Mouse (Mus musculus) forebrain, embryonic 14.5 days (tissue): ENCODE measurements around the gene Bub1b. TPM values are rescaled to one million over a fixed set of nuclear protein-coding genes. Genes with fewer than 3 reads are reported as not detected.
A peak's percentile ranks its signal among the peaks of the same experiment; 100 is the strongest.

ENCODE experiments used
- ATAC-seq: fragments of 200-750 bp; cut with Nextera tagmentation; 2 replicates; pipeline ENCODE4 v1.8.0; 2017; ENCODE audit warnings: mild to moderate bottlenecking, moderate library complexity
- DNase-seq: peaks from one replicate; pipeline ENCODE4 v3.0.0-alpha.2; 2015; ENCODE audit warnings: low spot score
- H3K27ac ChIP-seq: fragments of 300-500 bp; sonication (generic); 2 replicates; pipeline ENCODE4 v1.5.1; 2014; ENCODE audit warnings: low read depth, mild to moderate bottlenecking, control low read depth, low read length, moderate library complexity
- H3K27me3 ChIP-seq: fragments of 300-500 bp; sonication (generic); replicated peaks from 2 replicates; pipeline ENCODE4 v1.6.1; 2014; ENCODE audit warnings: low read length, control low read depth, mixed read lengths; ENCODE audit not compliant: control insufficient read depth, insufficient read depth
- H3K36me3 ChIP-seq: fragments of 300-500 bp; sonication (generic); 2 replicates; pipeline ENCODE4 v1.6.1; 2014; ENCODE audit warnings: low read length, control low read depth; ENCODE audit not compliant: control insufficient read depth, insufficient read depth
- H3K4me1 ChIP-seq: fragments of 300-500 bp; sonication (generic); 2 replicates; pipeline ENCODE4 v1.6.1; 2014; ENCODE audit warnings: antibody characterized with exemption, low read length, control low read depth; ENCODE audit not compliant: control insufficient read depth, insufficient read depth
- H3K4me2 ChIP-seq: fragments of 300-500 bp; sonication (generic); 2 replicates; pipeline ENCODE4 v1.6.1; 2014; ENCODE audit warnings: mild to moderate bottlenecking, control low read depth, low read length
- H3K4me3 ChIP-seq: fragments of 300-500 bp; sonication (generic); 2 replicates; pipeline ENCODE4 v1.5.1; 2014; ENCODE audit warnings: low read depth, low read length, control low read depth
- H3K9ac ChIP-seq: fragments of 300-500 bp; sonication (generic); 2 replicates; pipeline ENCODE4 v1.6.1; 2014; ENCODE audit warnings: mild to moderate bottlenecking, low read length, control low read depth, moderate library complexity
- H3K9me3 ChIP-seq: fragments of 300-500 bp; sonication (generic); replicated peaks from 2 replicates; pipeline ENCODE4 v1.6.1; 2016; ENCODE audit warnings: low read length, control low read depth, mixed read lengths; ENCODE audit not compliant: control insufficient read depth
- WGBS: fragments of 180-500 bp; shearing (Covaris S2); extraction: QIAGEN DNeasy Blood & Tissue Kit; methylation state at CpG from one replicate; pipeline ENCODE4 v1.1.7; 2014; 5-methylcytosine and 5-hydroxymethylcytosine counted together
- polyA plus RNA-seq: library from polyadenylated mRNA; unstranded; fragments of >200 nt; fragmentation: Nextera tagmentation; extraction: Ambion mirVana; gene quantifications from 2 replicates; pipeline ENCODE4 v1.2.1, GENCODE M21; 2014

Bub1b gene
- polyA plus RNA-seq, 1 experiment from 2014 or later, result 47.5 TPM

DNA sequence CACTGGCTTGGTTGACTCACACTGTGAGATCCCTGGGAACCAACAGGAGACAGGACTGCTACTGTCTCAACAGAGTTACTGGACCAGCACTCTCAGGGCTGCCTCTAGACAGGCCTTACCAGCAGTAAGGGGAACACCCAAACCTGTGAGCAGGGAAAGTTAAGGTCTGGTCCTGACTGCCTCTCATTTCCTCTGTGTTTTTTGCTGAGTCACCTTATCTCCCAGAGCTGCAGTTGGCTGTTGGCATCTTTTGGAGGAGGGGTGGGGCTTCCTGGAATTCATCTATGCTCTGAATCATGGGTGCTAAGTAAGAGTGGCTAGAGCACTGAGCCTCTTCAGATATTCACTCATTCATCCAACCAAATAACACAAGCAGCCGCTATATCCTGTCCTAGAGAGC lies 61.1 kb downstream of the Bub1b start:
- 77% methylated on average over 1 of the region's 1 CpGs for WGBS
- H3K27ac ChIP-seq, result no peak overlapping the region
- no peaks in the 10 kb centered on the region for H3K9me3 ChIP-seq
- DNase-seq (no peak), ATAC-seq (no peak)
- 0 out of 2 replicates have a peak, but pooled peaks cover 3% of the 10 kb centered on the region for H3K27me3 ChIP-seq
- H3K9ac ChIP-seq, result no peak overlapping the region
- no peaks in the 10 kb centered on the region for H3K36me3 ChIP-seq
- peaks cover 18% of the 10 kb centered on the region for H3K4me1 ChIP-seq
- no peak overlapping the region for H3K4me3 ChIP-seq
- H3K4me2 ChIP-seq, result no peak overlapping the region

DNA sequence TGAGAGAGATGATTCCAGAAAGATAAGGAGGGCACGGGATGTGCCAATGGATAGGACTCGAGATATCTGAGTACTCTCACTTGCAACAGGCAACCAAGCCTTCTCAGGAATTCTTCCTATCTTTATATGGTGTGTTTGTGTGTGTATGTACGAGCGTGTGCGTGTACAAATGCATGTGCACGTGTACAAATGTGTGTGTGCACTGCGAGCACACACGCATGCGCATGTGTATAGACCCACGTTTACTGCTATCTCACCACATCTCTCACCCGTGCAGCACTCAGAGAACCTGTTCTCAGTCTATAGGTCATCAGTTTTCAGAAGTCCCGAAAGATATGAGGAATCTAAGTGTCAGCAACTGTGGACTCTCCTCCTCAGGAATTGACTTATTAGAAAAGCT lies 61.5 kb downstream of the Bub1b start:
- Histone ChIP-seq H3K9me3 (no peaks in the 10 kb centered on the region), H3K4me3 (0 out of 2 replicates have a peak overlapping the region, but pooled peaks have one; percentile 32), H3K27me3 (0 out of 2 replicates have a peak, but pooled peaks cover 3% of the 10 kb centered on the region), H3K9ac (peak overlapping the region; percentile 61), H3K4me1 (peaks cover 18% of the 10 kb centered on the region), H3K4me2 (peak overlapping the region; percentile 61), H3K27ac (0 out of 2 replicates have a peak overlapping the region, but pooled peaks have one; percentile 21), H3K36me3 (no peaks in the 10 kb centered on the region)
- ATAC-seq (no peak), DNase-seq (no peak)
- 91% methylated on average over 12 of the region's 12 CpGs for WGBS

DNA sequence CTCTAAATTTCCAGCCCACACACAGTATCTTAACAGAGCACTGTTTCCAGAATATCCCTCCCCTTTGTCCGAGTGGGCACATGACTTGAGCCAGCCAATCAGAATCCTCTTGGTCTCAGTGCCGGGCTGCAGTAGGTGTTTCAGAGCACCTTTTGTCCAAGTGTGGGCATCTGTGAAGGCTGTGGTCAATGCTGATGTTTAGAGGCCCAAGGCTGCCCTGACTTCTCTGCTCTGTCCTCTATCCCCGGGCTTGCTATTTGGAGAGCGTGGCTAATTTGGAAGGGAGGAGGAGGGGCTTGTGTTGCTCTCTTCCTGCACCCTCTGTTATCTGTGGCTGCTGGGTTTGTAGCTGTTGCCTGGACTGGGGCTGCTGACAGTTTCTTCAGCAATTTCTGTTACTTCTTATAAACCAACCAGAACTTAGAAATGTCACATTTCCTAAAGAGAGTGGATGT lies 62.0 kb downstream of the Bub1b start:
- 0% methylated on average over 4 of the region's 4 CpGs for WGBS
- peak overlapping the region; percentile 61 for H3K9ac ChIP-seq
- ATAC-seq (peak; percentile 82), DNase-seq (peak; percentile 82)
- no peaks in the 10 kb centered on the region for H3K9me3 ChIP-seq
- H3K4me1 ChIP-seq, result peaks cover 18% of the 10 kb centered on the region
- H3K27ac ChIP-seq, result 0 out of 2 replicates have a peak overlapping the region, but pooled peaks have one; percentile 21
- H3K36me3 ChIP-seq, result no peaks in the 10 kb centered on the region
- 0 out of 2 replicates have a peak, but pooled peaks cover 3% of the 10 kb centered on the region for H3K27me3 ChIP-seq
- H3K4me2 ChIP-seq, result peak overlapping the region; percentile 61
- H3K4me3 ChIP-seq, result peak overlapping the region; percentile 32

DNA sequence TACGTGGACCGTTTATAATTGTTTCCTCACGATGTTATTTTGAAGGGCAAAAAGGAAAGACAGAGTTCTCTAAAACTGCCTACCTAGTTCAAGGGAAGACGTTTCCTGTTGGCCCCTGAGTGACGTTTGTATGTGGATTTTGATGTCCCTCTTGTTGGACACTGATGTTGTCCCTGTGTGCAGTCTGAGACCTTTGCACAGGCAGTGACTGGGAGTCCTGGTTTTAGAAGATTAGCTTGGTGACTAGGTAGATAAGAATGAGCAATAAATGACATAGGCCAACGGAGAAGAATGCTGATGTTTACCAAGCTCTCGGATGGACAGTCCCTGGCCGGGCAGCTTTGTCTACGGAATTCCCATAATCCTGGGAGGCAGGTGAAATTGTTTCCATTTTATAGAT lies 63.9 kb downstream of the Bub1b start:
- no peaks in the 10 kb centered on the region for H3K9me3 ChIP-seq
- no peak overlapping the region for H3K27ac ChIP-seq
- whole genome bisulfite sequencing, result 86% methylated on average over 9 of the region's 9 CpGs
- H3K36me3 ChIP-seq, result no peaks in the 10 kb centered on the region
- no peak overlapping the region for H3K9ac ChIP-seq
- no peak for ATAC-seq
- H3K4me1 ChIP-seq, result peaks cover 18% of the 10 kb centered on the region
- DNase-seq, result no peak
- H3K4me2 ChIP-seq, result no peak overlapping the region
- 0 out of 2 replicates have a peak, but pooled peaks cover 3% of the 10 kb centered on the region for H3K27me3 ChIP-seq
- no peak overlapping the region for H3K4me3 ChIP-seq

DNA sequence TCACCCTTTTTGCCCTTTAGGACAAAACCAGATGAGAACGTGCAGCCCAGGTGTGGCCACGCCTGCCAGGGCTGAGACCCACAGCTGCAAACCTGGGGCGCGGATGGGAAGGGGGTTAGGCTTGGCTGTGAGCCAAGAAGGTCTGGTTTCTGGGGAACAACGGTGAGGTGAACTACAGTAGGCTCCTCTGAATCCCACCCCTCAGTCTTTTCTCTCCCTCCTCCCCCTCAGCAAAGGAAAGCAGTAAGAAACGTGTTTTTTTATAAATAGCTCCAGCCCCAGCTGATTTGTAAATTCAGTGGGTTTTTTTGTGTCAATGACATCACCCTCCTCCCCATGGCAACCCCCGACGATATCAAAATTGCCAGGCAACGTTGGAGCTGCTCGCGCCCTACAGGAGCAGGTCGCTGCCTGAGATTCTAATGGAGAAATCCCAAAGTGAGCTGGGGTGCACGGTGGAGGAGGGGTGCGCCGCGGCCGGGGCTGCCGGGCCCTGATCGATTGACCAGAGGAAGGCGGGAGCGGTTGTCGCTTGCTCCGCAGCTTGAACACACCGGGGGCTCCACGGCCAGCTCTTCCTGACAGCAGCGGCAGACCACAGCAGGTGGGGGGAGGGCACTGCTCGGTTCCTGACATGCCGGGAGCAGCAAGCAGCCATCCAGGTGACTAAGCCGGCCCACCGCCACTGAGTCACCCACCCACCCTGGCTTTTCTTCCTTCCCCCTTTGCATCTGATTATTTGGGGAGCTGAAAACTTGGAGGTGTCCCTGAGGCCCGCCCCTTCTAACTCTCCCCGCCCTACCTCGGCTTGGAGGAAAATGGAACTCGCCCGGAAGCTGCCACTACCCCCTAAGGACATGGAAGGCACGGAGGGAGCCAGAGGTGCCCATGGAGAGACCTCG lies 65.1 kb downstream of the Bub1b start, which contains the start of gene Pak6:
TSS of gene Pak6 (plus strand) at position 402 of the 902 bp plus-strand sequence.
- peak; percentile 76 for DNase-seq
- peak; percentile 69 for ATAC-seq
- WGBS, result 2% methylated on average over 37 of the region's 37 CpGs
- H3K4me2 ChIP-seq, result peak within 1 kb of the TSS; percentile 68
- H3K27me3 ChIP-seq, result 0 out of 2 replicates have a peak, but pooled peaks cover 3% of the 10 kb centered on the region
- H3K9ac ChIP-seq, result peak within 1 kb of the TSS; percentile 67
- H3K4me3 ChIP-seq, result peak within 1 kb of the TSS; percentile 40
- peaks cover 15% of the 10 kb centered on the region for H3K4me1 ChIP-seq
- no peaks in the 10 kb centered on the region for H3K36me3 ChIP-seq
- H3K9me3 ChIP-seq, result no peaks in the 10 kb centered on the region
- H3K27ac ChIP-seq, result peak within 1 kb of the TSS; percentile 27; the same call in 1 of the 2 replicates

DNA sequence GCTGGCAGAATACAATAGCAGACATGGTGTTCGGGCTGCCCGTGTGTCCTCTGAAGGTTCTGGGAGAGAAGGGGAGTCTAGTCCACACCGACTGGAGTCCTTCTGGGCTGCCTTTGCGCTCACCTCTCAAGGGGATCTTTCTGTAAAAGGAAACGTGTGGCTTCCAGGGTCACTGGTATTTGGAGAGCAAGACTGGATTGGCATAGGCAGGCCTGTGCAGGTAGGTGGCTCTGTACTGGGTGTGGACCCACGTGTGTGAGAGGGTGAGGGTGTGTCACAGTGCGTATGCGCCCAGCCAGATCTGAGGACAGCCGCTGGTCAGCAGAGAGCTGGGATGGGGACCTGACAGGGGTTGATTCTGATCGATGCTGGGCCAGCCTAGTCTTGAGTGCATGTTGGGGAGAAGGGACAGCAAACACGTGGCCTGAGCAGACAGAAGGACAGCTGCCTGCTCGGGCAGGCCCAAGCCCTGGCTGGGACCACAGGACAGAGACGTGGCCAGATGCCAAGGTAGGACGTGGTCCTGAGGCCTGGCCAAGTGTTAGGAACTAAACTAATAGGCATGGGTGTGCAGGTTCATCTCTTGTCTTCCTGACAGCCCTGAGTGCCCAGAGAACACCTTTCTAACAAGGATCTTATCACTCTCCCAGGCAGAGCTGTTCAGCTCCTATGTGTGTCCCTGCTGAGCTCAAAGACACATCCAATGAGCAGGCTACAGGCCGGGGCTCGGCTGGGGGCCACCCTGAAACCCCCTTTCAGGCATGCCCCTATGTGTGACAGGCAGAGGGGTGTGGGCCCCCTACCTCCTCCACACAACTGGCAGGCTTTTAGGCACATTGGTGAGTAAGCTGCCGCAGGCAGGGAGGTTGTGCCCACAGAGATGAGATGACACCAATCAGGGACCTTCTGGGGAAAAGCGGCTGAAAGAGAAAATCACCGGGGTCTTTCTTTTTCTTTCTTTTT lies 66.1 kb downstream of the Bub1b start:
- Histone ChIP-seq H3K4me2 (peak overlapping the region; percentile 68), H3K9ac (peak overlapping the region; percentile 67), H3K4me1 (peaks cover 15% of the 10 kb centered on the region), H3K27ac (0 out of 2 replicates have a peak overlapping the region, but pooled peaks have one; percentile 17), H3K36me3 (no peaks in the 10 kb centered on the region), H3K4me3 (peak overlapping the region; percentile 40), H3K27me3 (0 out of 2 replicates have a peak, but pooled peaks cover 3% of the 10 kb centered on the region), H3K9me3 (no peaks in the 10 kb centered on the region)
- DNase-seq, result no peak
- WGBS, result 48% methylated on average over 19 of the region's 19 CpGs
- ATAC-seq, result peak; percentile 26; the same call in 1 of the 2 replicates

DNA sequence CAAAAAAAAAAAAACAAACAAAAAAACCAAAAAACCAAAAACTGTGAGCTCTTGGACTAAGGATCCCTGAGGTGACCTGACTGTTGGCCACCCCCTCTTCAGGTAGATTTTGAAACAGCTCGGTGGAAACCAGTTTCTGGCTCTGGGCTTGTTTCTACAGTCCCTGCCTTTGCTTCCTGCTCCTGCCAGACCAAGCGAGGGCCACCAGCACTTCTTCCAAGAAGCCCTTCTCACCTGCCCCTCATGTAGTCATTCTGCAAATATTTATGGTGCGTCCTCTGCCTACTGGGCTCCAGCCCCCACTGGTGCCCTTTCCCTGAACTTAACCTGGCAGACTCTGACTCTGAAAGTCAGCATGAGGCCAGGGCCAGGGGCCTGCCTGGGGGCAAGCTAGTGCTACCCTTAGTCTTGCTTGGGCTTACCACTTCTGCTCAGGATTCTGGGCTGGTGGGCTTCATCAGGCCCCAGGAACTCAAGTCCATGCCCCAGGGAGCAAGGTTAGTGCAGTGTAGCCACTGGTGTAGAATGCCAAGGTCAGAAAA lies 67.0 kb downstream of the Bub1b start:
- H3K4me3 ChIP-seq, result no peak overlapping the region
- peaks cover 14% of the 10 kb centered on the region for H3K4me1 ChIP-seq
- no peak overlapping the region for H3K9ac ChIP-seq
- H3K9me3 ChIP-seq, result no peaks in the 10 kb centered on the region
- DNase-seq, result no peak
- 0 out of 2 replicates have a peak, but pooled peaks cover 3% of the 10 kb centered on the region for H3K27me3 ChIP-seq
- 74% methylated on average over 3 of the region's 3 CpGs for WGBS
- no peak for ATAC-seq
- H3K4me2 ChIP-seq, result peak overlapping the region; percentile 68
- H3K27ac ChIP-seq, result no peak overlapping the region
- H3K36me3 ChIP-seq, result no peaks in the 10 kb centered on the region

DNA sequence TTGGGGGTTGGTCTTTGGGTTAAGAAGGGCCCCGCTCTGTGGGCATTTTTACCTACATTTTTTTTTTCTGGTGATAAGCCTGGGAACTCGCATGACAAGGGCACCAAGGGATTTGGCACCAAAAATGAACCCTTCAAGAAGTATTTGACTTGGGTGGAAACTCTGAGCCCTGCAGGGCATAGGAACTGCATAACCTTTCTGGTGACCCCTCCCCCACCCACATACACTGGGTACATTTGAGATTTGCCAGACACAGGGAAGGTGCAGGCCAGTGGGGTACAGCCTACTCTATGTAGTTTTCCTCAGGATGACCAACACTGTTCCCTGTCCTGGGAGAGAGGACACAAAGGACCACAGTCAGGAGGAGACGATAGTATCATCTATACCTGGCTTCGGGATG lies 67.6 kb downstream of the Bub1b start:
- Histone ChIP-seq H3K36me3 (no peaks in the 10 kb centered on the region), H3K27me3 (0 out of 2 replicates have a peak, but pooled peaks cover 3% of the 10 kb centered on the region), H3K4me3 (no peak overlapping the region), H3K9me3 (no peaks in the 10 kb centered on the region), H3K4me1 (peaks cover 12% of the 10 kb centered on the region), H3K27ac (no peak overlapping the region), H3K9ac (no peak overlapping the region), H3K4me2 (no peak overlapping the region)
- no peak for ATAC-seq
- no peak for DNase-seq
- WGBS, result 86% methylated on average over 4 of the region's 4 CpGs
